Mouse (Mus musculus) right cerebral cortex, postnatal 36 days (tissue): ENCODE measurements around the gene Atp2b2.

ENCODE experiments used
- DNase-seq, 2 experiments: peaks; one replicate each; pipeline ENCODE4 v3.0.0; 2022; ENCODE audit warnings: low spot score in 2 of 2, mixed read lengths in 1 of 2

The Atp2b2 gene

DNA sequence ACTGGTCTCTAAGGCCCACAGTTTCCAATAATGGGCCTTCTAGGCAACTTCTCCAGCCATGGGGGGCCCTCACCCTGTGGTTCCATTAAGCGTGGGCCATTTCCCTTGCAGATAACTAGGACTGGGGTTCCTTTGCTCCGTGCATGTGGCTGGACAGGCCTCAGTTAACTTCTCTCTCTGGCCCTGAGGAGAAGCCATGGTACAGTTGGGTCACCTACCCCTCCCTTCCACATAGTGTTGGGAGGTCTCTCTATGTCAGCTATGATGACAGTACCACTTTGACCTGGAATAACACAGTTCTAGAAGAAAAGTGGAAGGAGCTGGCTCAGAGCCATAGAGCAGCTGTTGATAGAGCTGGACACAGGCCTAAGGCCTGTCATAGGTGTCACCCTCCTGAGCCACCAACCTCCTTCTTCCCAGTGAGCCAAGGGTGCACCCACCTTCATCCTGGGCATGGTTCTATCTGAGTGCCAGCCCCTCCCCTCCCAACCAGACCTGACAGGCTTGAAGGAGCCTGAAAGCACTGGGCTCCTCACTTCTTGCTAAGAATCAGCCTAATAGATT is 185.0 kb downstream of the Atp2b2 start:
- no peak for DNase-seq

DNA sequence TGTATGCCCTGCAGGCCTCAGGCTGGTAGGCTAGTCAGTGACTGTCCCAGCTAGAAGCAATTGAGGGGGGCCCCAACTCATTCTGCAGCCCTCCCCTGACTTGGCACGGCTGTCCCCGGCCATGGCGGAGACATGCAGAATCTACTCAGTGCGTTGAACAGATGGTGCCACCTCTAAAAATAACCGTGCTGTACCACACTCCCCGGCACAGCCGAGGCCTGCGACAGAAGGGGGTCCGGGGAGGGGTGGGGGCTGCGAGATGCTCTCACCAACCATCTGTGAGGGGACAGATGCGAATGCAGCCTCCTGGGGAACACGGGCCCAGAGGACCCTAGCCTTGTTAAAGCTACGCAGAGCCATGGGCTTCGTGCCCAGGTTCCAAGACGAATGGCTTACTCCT is 185.6 kb downstream of the Atp2b2 start:
- DNase-seq, result peak; percentile 82 to 84

DNA sequence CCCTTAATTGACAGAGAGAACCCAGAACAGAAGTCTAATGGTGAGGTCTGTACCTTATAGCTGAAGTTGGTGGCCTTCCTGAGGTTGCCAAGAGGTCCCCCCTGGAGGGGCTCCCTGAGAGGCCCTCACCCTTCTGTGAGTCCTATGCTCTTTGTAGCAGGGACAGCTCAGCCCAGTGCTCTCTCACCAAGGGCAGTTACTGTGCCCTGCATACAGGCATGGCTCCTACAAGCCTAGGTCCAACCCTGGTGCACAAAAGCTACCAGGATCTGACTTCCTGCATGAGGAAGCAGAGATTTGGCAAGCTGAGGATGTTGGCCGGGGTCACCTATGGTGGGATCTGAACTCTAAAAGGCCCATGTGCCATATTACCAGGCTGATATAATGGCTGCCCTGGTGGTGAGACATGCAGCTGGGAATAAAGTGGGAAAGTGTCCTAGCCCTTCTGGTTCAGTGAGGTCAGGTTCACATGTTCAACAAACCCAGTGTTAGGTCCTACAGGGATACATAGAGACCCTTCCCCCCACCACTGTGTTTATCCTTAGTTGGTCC is 186.2 kb downstream of the Atp2b2 start:
- no peak for DNase-seq

DNA sequence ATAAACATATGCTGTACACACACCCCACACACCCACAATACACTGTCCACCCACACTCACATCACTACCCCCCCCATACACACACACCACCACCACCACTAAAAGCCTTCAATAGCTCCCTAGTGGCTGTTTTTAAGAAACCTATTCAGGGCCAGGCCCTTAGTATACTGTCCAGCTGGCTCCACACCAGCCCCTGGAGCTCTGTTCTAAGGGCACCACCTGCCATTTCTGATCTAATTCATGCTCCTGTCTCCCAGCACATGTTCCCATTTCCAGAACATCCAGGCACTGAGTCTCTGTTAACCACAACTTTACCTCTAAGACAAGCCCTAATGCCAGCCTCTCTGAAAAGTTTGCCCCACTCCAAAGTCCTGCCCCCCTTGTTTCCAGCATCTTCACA is 186.8 kb downstream of the Atp2b2 start:
- no peak for DNase-seq

DNA sequence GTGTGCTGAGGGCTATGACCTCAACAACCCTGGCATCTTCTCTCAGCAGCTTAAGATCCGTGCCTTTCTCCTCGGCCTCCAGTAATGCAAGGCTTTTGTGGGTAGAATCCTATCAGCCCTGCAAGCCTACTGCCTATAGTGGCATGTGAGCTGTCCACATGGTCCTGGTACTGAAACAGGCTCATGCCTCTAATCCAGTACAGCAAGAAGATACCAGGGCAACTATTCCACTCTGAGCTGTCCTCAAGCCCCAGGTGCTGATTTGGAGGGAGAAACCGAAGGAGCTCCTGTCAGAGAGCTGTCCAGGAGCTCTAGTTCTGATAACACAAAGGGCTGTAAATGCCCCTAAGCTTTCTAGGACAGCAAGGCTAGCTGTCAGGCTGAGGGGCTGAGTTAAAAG is 190.1 kb downstream of the Atp2b2 start:
- no peak for DNase-seq

DNA sequence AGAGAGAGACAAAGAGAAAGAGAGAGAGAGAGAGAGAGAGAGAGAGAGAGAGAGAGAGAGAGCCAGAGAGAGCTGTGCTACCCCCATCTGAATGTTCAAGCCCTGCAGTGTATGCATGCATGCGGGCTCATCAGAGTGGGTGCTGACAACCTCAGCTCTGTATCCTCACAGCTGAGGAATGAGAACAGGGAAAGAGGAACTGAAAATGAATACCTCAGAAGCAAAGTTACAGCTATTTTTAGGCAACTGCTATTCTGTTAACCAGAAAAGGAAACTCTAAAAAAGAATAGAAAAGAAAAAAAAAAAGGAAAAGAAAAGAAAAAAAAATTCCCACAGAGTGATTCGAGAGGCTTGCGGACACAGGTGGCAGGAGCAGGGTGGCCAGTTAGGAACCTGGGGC is 192.6 kb downstream of the Atp2b2 start:
- peak in 1 of 2 experiments; percentile 61 for DNase-seq

DNA sequence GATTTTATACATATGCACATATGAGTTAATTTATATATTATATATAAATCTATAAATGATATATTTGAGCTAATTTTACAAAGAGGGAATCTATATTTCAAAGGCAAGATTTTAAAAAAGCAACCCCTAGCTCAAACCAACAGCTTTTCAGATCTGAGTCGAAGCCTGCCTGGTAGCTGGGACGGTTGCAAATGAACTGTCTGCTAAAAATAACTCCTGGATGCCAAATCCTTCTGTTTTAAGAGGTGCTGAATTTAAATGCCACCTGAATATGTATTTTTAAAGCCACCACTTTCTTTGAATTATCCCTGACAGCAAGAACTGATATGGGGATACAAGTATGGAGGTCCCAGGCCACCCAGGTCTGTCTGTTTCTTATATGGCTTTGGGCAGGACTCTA is 193.8 kb downstream of the Atp2b2 start:
- no peak for DNase-seq

DNA sequence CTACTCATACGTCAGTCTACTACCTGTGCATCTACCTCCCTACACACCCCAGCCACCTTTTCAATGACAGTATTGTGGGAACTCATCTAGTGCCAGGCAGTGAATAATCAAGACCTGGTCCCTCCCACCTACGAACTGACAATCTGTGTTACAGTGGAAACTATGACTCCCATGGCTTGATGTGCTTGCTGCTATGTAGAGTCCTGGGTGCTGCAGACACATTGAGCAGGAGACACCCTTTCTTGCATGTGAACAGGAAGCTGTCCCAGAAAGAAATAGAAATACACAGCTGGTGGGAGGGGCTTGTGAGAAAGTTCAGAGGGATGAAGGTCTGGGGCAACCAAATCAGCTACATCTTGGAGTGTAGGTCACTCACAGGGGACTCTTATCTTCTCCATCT is 195.3 kb downstream of the Atp2b2 start:
- DNase-seq, result no peak

DNA sequence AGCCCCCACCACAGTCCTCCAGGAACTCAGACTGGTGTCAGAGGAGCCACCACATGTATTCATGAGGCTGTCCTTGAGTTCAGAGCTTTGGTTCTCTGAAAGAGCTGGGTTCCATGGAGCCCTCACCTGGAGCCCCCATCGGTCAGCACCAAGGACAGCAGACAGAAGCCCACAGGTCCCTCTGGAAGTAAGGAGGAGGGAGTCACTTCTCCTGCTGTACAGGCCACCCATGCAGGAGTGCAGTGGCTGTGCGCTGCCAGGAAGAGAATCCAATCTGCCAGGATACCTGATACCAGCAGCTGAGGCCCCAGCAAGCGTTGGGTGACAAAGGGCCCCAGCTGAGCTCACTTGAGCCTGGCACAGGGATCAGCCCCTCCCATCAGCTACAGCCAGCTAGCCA is 199.2 kb downstream of the Atp2b2 start:
- DNase-seq, result no peak

DNA sequence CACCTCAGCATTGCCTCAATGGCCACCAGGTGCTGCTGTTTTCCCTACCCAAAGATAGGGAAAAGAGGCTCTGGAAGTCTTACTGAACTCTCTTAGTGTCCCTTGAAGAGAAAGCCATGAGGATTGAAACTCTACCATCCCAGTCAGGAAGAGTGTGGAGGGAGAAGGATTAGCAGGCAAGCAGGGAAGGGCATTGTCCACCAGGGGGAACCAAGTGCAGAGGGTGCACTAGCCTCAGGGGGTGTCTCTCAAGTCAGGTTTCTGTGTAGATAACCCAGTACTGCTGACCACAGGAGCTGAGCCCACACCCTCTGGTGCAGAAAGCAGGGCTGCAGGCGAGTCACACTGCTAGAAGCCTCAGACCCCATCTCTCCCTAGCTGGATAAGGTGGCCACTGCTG is 203.9 kb downstream of the Atp2b2 start:
- no peak for DNase-seq

DNA sequence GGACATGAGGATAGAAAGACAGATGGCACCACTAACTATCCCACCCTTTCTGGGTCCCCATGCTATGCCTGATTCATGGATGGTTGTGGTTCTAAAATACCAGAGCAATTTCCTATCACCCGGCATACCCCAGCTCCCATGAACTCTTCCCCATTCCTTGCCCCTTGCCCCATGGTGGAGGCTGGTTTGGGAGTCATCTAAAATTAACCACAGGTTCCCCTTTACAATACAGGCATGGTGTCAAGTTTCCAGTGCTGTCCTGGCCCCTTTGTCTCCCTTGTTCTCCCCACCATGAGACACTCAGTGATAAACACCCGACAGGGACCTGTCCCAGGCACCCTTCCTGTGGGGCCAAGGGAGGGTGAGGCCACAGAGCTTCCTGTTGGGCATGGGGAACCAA is 204.7 kb downstream of the Atp2b2 start:
- DNase-seq, result no peak

DNA sequence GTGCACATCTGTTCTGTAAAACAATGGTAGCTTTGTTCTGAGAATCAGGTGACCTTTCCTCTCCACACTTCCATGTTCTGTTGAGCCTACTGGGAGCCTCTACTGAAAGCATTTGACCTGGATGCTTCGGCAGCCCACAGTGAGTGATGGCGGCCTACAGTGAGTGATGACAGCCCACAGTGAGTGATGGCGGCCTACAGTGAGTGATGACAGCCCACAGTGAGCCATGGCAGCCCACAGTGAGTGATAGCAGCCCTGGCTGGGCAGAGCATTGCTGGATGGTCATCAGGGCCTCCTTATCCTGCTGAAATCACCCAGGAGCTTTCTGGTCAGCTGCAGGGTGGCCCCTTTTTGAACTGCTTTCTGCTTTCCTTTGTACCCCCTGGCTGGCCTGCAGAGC is 205.9 kb downstream of the Atp2b2 start:
- no peak for DNase-seq

DNA sequence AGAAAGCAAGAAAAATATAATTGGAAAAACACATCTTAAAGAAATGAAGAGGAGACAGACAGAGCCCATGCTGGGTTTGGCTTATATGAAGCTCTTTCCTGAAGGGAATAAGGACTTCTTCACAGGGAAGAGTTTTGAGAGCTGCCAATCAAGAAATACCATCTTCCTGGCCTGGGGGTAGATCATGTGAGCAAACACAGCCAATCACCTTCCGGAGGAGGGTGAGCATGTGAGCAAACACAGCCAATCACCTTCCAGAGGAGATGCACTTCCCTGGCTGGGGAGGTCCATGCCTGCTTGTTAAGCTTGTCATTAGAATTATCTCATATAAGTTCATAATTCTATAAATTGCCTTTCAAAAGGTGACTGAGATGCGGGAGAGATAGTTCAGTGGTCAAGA is 211.9 kb downstream of the Atp2b2 start:
- no peak for DNase-seq

DNA sequence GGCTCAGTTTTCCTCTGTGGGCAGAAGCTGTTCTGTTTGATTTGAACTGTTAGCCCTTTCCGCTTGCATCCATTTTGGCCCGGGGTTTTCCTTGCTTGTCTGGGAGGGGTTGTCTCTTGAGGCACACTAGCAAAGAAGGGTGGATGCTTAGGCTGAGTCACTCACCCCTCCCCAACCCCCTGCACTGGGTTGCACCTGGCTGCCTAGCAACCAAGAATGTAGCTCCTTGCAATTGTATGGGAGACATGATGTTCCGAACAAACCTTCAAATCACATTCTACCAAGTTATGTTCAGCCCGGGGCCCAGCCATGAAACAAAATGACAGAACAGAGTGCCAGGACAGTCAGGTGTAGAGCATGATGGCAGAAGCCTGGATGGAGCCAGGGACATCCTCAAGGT is 215.1 kb downstream of the Atp2b2 start:
- DNase-seq, result peak; percentile 26 to 48

DNA sequence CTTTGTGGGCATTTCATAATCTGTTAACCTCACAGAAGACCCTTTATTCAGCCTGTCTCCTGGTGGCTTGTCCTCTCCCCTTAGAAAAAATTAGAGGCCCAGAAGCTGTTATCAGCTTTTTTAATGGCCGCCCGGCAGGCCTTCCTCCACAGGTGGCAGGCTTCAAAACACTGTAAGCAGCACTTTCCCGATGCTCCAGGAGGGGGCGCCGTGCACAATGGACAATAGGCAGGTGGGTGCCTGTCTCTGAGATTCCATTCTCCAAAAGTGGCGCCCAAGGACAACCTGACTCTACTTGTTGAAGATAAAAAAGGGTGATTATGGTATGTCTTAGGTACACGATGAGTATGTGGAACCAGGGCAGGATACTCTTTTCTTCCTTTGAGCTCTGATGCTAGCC is 220.0 kb downstream of the Atp2b2 start:
- DNase-seq, result peak; percentile 46 to 49

DNA sequence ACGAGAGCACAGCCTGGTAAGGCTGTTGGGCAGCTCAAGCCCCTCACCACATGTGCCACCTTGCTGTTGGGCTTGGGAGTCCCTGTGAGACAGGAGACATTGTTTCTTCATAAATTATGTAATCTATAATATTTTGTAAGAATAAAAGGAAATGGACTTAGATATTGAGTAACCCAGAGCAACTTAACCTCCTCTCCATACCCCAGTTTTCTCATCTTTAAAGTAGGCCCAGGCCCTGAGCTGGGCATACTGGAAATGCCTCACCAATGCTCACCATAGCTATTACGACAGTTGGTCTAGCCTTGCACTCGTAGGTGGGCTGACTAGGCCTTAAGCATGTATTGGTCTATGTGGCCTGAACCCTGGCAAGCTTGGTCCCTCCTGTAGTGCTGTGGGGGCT is 225.7 kb downstream of the Atp2b2 start:
- no peak for DNase-seq

DNA sequence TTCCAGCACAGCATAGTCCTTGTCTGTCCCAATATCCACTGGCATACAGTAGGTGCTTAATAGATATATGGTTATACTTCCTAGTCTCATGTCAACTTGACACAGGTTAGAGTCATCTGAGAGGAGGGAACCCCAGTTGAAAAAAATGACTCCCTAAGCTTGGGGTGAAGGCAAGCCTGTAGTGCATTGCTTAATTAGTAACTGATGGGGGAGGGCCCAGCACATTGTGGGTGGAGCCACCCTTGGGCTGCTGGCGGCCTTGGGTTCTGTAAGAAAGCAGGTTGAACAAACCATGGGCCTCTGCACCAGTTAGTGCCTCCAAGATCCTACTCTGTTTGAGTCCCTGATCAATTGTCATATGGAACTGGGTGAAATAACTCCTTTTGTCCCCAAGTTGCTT is 231.0 kb downstream of the Atp2b2 start:
- DNase-seq, result no peak

DNA sequence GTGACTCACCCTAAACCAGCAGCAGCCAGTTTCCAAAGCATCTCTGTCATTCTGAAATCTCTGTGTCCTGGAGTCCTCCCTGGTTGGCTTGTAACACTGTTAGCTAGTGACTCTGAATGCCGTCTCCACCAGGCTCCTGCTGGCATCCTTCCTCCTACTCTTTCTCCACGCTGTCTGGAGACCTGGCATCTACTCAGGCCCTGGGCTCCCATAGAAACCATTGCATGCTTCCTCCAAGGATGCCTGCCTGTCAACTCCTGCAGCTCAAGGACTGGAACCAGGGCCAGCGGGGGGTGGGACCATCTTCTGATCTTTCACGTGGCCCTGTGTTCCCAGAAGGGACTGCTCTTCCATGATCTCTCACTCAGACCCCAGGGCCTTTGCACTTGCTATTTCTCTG is 231.7 kb downstream of the Atp2b2 start:
- peak in 1 of 2 experiments; percentile 47 for DNase-seq

DNA sequence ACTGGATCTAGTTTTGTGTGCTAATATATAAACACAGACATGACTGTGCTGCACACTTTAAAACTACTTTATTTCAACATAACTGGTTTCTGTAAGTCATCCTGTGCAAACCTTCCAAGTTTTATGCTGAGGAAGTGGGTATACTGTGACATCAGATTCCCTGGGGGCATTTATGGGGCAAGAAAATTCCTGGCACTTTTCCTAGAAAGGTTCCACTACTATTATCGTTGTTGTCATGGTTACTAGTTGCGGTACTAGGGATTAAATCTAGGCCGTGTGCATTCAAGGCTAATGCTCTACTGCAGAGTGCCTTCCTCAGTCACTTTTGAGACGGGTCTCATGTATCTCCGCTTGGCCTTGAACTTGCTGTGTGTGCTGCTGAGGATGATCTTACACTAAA is 236.2 kb downstream of the Atp2b2 start:
- DNase-seq, result no peak

DNA sequence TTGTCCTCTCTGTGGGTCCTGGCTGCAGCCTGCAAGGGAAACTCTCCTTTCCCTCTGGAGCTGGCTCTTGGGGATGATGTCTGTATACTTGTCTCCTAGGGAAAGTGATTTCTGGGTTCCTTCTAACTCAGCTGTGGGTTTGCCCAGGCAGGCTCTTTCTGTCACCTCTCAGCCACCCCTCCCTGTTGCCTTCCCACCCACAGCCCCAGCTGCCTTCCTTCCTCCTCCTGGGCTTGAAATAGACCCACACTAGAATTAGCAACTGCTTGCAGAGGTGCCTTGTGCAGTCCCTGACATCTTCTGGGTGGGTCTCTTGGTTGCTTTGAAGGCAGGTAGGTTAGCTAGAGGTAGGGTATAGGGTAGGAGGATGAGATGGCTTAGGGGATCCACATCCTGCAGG is 241.2 kb downstream of the Atp2b2 start:
- peak; percentile 70 to 86 for DNase-seq

DNA sequence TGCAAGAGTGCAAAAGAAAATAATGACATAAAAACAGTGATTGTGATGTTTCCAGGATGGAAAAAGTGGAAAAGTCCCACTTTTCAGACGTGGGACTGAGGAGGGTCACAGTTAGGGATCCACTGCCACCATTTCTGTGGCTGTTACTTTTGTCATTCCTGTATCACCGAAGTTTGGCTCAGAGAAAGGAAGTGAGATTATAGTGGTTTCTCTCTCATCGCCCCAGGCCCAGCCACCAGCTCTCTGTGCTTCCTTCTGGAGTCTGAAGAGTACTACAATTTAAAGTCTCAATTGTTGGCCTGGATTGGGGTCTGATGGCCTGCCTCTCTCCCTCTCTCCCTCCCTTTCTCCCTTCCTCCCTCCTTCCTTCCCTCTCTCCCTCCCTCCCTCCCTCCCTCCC is 242.5 kb downstream of the Atp2b2 start:
- no peak for DNase-seq

DNA sequence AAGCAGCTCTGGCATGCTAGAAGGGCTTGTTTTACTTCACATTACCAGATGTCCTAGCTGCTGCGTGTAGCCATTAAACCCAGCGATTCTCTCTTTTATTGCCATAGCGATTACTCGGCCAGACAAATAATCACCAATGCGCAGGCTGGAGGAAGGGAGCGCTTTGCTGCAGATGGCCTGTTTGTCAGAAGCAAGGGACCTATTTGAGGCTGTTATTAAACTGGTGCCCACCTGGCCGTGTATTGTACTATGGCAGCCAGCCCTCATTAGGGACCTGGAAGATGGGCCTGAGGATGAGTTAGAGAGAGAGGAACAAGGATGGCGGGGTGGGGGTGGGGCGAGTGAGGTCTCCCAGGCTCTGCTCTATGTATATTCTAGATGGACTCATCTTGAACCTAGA is 243.1 kb downstream of the Atp2b2 start:
- DNase-seq, result no peak

DNA sequence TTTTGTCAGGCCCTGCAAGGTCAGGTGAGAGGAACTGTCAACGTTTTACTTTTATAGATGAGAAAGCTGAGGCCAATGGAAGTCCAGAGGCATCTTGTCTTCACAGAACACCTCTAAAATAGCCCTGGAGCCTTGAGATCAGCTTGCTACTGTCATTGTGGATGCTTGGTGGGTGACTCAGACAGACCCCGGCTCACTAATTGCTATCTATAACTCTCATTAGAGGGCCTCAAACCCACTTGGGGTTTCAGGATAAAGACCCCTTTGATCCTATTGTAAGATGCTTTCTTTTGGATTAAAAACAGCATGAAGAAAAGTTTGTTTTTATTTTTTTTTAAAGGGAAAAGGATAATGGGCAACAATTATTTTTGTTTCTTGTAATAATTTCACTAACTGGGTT is 243.5 kb downstream of the Atp2b2 start:
- DNase-seq, result no peak

DNA sequence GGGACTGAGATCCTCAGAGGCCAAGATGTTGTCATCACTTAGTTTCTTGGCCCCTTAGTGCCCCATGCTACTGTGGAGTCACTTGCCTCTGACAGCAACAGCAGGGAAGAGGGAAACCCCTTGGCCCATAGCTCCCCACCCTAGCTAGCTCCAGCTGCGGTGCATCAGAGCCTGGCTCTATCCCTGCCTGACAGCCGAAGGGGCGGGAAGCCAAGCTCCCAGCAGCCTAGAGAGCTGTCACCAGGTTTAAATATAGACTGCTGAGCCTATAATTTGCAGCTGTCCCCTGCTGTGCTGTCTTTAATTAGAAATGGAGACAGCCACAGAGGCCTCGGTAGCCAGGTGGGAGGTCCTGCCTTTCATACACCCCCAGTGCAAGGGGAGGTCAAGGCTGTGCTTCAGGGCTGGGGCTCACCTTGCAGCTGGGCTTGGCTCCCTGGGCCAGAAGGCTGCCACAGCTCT is 247.1 kb downstream of the Atp2b2 start:
- DNase-seq, result peak; percentile 41 to 43
